Comparison of ENCODE assay signal across 16 mouse cellular contexts in the genomic region with DNA sequence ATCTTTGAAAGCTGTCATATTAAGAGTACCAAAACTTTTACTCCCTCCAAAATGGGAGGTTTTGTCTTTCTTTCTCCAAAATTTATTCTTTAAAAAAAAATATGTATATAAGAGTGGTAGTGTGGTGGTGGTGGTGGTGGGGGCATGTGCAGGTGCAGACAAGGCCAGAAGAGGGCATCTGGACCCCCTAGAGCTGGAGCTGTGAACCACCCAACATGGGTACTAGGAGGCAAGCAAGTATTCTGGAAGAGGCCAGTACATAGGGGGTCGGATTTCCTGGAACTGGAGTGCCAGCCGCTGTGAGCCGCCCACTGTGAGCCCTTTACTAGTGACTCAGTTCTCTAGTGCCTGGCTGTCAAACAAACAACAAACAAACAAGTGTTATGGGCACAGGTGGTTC. TPM values are rescaled to one million over a fixed set of nuclear protein-coding genes. Genes with fewer than 3 reads are reported as not detected.
DNase-seq lines count a peak whose midpoint lies in the region; ATAC-seq and TF ChIP-seq lines count a peak whose summit lies in the region.
"Had no signal": no experiment of that assay in that cellular context is flagged by ENCODE, and none has a peak within 500 bp of the region (broad histone marks: within the 10 kb centered on the region; RNA-seq: fewer than 3 reads in every experiment).

No protein-coding gene starts in this region.

- H3K9ac ChIP-seq in intestine, postnatal 0 days (ENCODE audit: low read depth, low read length) = no peak overlapping the region
- H3K9ac ChIP-seq in intestine, embryonic 16.5 days (ENCODE audit: low read depth, low read length) = no peak overlapping the region
- no peak overlapping the region for H3K9ac ChIP-seq in midbrain, embryonic 11.5 days (ENCODE audit: low read length)
- H3K9ac ChIP-seq in midbrain, embryonic 14.5 days (replicated peaks; ENCODE audit: low read length) = no peak overlapping the region
- H3K9ac ChIP-seq: heart, embryonic 12.5 days; neural tube, embryonic 12.5 days had no signal

- WGBS in intestine, postnatal 0 days = 75% methylated on average over 3 of the region's 3 CpGs
- 64% methylated on average over 3 of the region's 3 CpGs for WGBS in intestine, embryonic 16.5 days
- WGBS in midbrain, embryonic 11.5 days = 43% methylated on average over 3 of the region's 3 CpGs
- 49% methylated on average over 3 of the region's 3 CpGs for WGBS in midbrain, embryonic 14.5 days
- WGBS in embryonic facial prominence, embryonic 10.5 days = 48% methylated on average over 3 of the region's 3 CpGs

- DNase-seq in midbrain, embryonic 11.5 days (ENCODE audit: low spot score, missing footprints) = peak; percentile 66
- DNase-seq in midbrain, embryonic 14.5 days = no peak
- peak; percentile 19 for DNase-seq in embryonic facial prominence, embryonic 10.5 days (ENCODE audit: low spot score)
- peak; percentile 46 to 53 for DNase-seq in thymus, postnatal 36 days
- no peak for DNase-seq in embryo, embryonic 9.5 days (ENCODE audit: extremely low spot score)
- DNase-seq: adrenal gland, postnatal 36 days; cerebellum, postnatal 14 days; gastrocnemius, postnatal 14 days; heart, postnatal 4 days; kidney, postnatal 25 days; liver; lung, postnatal 14 days had no signal

- H3K9me3 ChIP-seq in intestine, postnatal 0 days (ENCODE audit: control insufficient read depth) = no peaks in the 10 kb centered on the region
- no peaks in the 10 kb centered on the region for H3K9me3 ChIP-seq in intestine, embryonic 16.5 days (ENCODE audit: control insufficient read depth, low read length)
- H3K9me3 ChIP-seq in midbrain, embryonic 11.5 days (ENCODE audit: control insufficient read depth, low read length) = no peaks in the 10 kb centered on the region
- H3K9me3 ChIP-seq in midbrain, embryonic 14.5 days (ENCODE audit: control insufficient read depth, low read length) = no peaks in the 10 kb centered on the region
- no peaks in the 10 kb centered on the region for H3K9me3 ChIP-seq in embryonic facial prominence, embryonic 10.5 days
- H3K9me3 ChIP-seq: heart, embryonic 12.5 days; neural tube, embryonic 12.5 days had no signal

- peaks cover 5% of the 10 kb centered on the region; the same call in 1 of the 2 replicates for H3K36me3 ChIP-seq in intestine, postnatal 0 days (ENCODE audit: control insufficient read depth, insufficient read depth)
- H3K36me3 ChIP-seq in intestine, embryonic 16.5 days (ENCODE audit: control insufficient read depth, insufficient read depth, low read length) = no peaks in the 10 kb centered on the region
- H3K36me3 ChIP-seq in midbrain, embryonic 11.5 days (ENCODE audit: control insufficient read depth, insufficient read depth, low read length) = no peaks in the 10 kb centered on the region
- H3K36me3 ChIP-seq in midbrain, embryonic 14.5 days (ENCODE audit: control insufficient read depth, insufficient read depth, low read length) = no peaks in the 10 kb centered on the region
- H3K36me3 ChIP-seq in embryonic facial prominence, embryonic 10.5 days (replicated peaks) = 0 out of 2 replicates have a peak, but pooled peaks cover 3% of the 10 kb centered on the region
- H3K36me3 ChIP-seq: neural tube, embryonic 12.5 days had no signal

- TF ChIP-seq CTCF in intestine, postnatal 0 days (IDR thresholded peaks at IDR 0.05; ENCODE audit: low read depth) = peak; percentile 27; the same call in 1 of the 2 replicates

- ATAC-seq in intestine, postnatal 0 days = no peak
- no peak for ATAC-seq in intestine, embryonic 16.5 days
- no peak for ATAC-seq in midbrain, embryonic 11.5 days (ENCODE audit: low FRiP score)
- no peak for ATAC-seq in midbrain, embryonic 14.5 days (ENCODE audit: low FRiP score, low TSS enrichment)

- H3K4me3 ChIP-seq in intestine, postnatal 0 days (ENCODE audit: low read depth, low read length) = no peak overlapping the region
- H3K4me3 ChIP-seq in intestine, embryonic 16.5 days (ENCODE audit: low read length) = no peak overlapping the region
- H3K4me3 ChIP-seq in midbrain, embryonic 11.5 days (ENCODE audit: low read depth, low read length) = no peak overlapping the region
- H3K4me3 ChIP-seq in midbrain, embryonic 14.5 days (replicated peaks; ENCODE audit: low read depth, low read length) = no peak overlapping the region
- H3K4me3 ChIP-seq in embryonic facial prominence, embryonic 10.5 days = no peak overlapping the region
- H3K4me3 ChIP-seq: heart, embryonic 12.5 days; neural tube, embryonic 12.5 days had no signal

- H3K27me3 ChIP-seq in intestine, postnatal 0 days (replicated peaks; ENCODE audit: control insufficient read depth, insufficient read depth, low read length) = no peaks in the 10 kb centered on the region
- no peaks in the 10 kb centered on the region for H3K27me3 ChIP-seq in intestine, embryonic 16.5 days (replicated peaks; ENCODE audit: control insufficient read depth, insufficient read depth, low read length)
- H3K27me3 ChIP-seq in midbrain, embryonic 11.5 days (ENCODE audit: control insufficient read depth, insufficient read depth, low read length) = no peaks in the 10 kb centered on the region
- H3K27me3 ChIP-seq in midbrain, embryonic 14.5 days (ENCODE audit: control insufficient read depth, insufficient read depth, low read length) = no peaks in the 10 kb centered on the region
- peaks cover 3% of the 10 kb centered on the region; the same call in 1 of the 2 replicates for H3K27me3 ChIP-seq in embryonic facial prominence, embryonic 10.5 days (replicated peaks; ENCODE audit: low read depth, poor library complexity, severe bottlenecking)
- H3K27me3 ChIP-seq: heart, embryonic 12.5 days; neural tube, embryonic 12.5 days had no signal

- no peak overlapping the region for H3K4me2 ChIP-seq in intestine, postnatal 0 days (replicated peaks; ENCODE audit: low read depth)
- H3K4me2 ChIP-seq in intestine, embryonic 16.5 days (ENCODE audit: low read depth, low read length) = no peak overlapping the region
- H3K4me2 ChIP-seq in midbrain, embryonic 11.5 days = no peak overlapping the region
- no peak overlapping the region for H3K4me2 ChIP-seq in midbrain, embryonic 14.5 days (ENCODE audit: low read length)
- H3K4me2 ChIP-seq: heart, embryonic 12.5 days; neural tube, embryonic 12.5 days had no signal

- H3K27ac ChIP-seq in intestine, postnatal 0 days (ENCODE audit: low read depth, low read length) = no peak overlapping the region
- no peak overlapping the region for H3K27ac ChIP-seq in intestine, embryonic 16.5 days (ENCODE audit: low read length)
- H3K27ac ChIP-seq in midbrain, embryonic 11.5 days (ENCODE audit: low read depth, low read length) = no peak overlapping the region
- no peak overlapping the region for H3K27ac ChIP-seq in midbrain, embryonic 14.5 days (replicated peaks; ENCODE audit: low read depth, low read length)
- H3K27ac ChIP-seq in embryonic facial prominence, embryonic 10.5 days (replicated peaks) = no peak overlapping the region
- H3K27ac ChIP-seq: neural tube, embryonic 12.5 days had no signal

- H3K4me1 ChIP-seq in intestine, postnatal 0 days (replicated peaks; ENCODE audit: control insufficient read depth, insufficient read depth, low read length) = no peaks in the 10 kb centered on the region
- H3K4me1 ChIP-seq in intestine, embryonic 16.5 days (ENCODE audit: control insufficient read depth, insufficient read depth, low read length) = 0 out of 2 replicates have a peak, but pooled peaks cover 3% of the 10 kb centered on the region
- peaks cover 19% of the 10 kb centered on the region for H3K4me1 ChIP-seq in midbrain, embryonic 11.5 days (ENCODE audit: control insufficient read depth, insufficient read depth, low read length)
- peaks cover 4% of the 10 kb centered on the region; the same call in 1 of the 2 replicates for H3K4me1 ChIP-seq in midbrain, embryonic 14.5 days (ENCODE audit: control insufficient read depth, insufficient read depth, low read length)
- peaks cover 60% of the 10 kb centered on the region for H3K4me1 ChIP-seq in embryonic facial prominence, embryonic 10.5 days

RNA-seq across cellular contexts. Expression of a gene that starts 34.9 kb away (rescaled TPM):
- polyA plus RNA-seq in intestine, postnatal 0 days (2015; fragmentation: Nextera tagmentation; extraction: Ambion mirVana) = 1.6 and 2.9 TPM in 2 replicates
- polyA plus RNA-seq in intestine, embryonic 16.5 days (2015; fragmentation: Nextera tagmentation; extraction: Ambion mirVana) = 4.1 TPM in 2 replicates
- polyA plus RNA-seq in midbrain, embryonic 11.5 days (2014; fragmentation: Nextera tagmentation; extraction: Ambion mirVana) = 4.6 and 5.5 TPM in 2 replicates
- polyA plus RNA-seq in midbrain, embryonic 14.5 days (2014; fragmentation: Nextera tagmentation; extraction: Ambion mirVana) = 5.5 and 6.6 TPM in 2 replicates
- polyA plus RNA-seq in embryonic facial prominence, embryonic 10.5 days (2016; fragmentation: Nextera tagmentation; extraction: Ambion mirVana) = 5.4 and 5.5 TPM in 2 replicates

Comparison
In these comparisons a context has a peak if more than half of its experiments do, and no peak if none do; other contexts are left out.
1. DNase-seq: peak in midbrain, embryonic 11.5 days (single experiment), embryonic facial prominence, embryonic 10.5 days (single experiment) and thymus, postnatal 36 days (2 of 2); none in midbrain, embryonic 14.5 days (single experiment) and embryo, embryonic 9.5 days (single experiment).